Mouse (Mus musculus) frontal cortex, postnatal 36 days (tissue): ENCODE data around the gene Treml2.
"Not testable (repeated sequence)": the region's sequence is repeated elsewhere in the genome, so short reads cannot be mapped to it uniquely, and the experiment has no call there.

Source experiments
- DNase-seq, 2 experiments: peaks; one replicate each; pipeline ENCODE4 v3.0.0; 2022; ENCODE audit warnings: low spot score in 2 of 2

Gene Treml2

GRCm38 (mm10) chr17:48350681-48351193 lies 51.4 kb downstream of the Treml2 start:
- DNase-seq: no peak

- not testable (repeated sequence) for DNase-seq
These were observed 53.7 kb downstream of the Treml2 start for GRCm38 (mm10) chr17:48352976-48353375.

- DNase-seq: no peak
These were observed 56.5 kb downstream of the Treml2 start for GRCm38 (mm10) chr17:48355822-48356221.

- no peak for DNase-seq
These were observed 58.6 kb downstream of the Treml2 start for GRCm38 (mm10) chr17:48357892-48358291.

GRCm38 (mm10) chr17:48359616-48360015 lies 60.3 kb downstream of the Treml2 start, which contains the start of gene Treml1:
Treml1 (plus strand) TSS chr17:48359916.
- DNase-seq: no peak

- no peak for DNase-seq
These were observed 61.2 kb downstream of the Treml2 start for GRCm38 (mm10) chr17:48360462-48360861.
